Mouse (Mus musculus) MEL (cell line): ENCODE results near the gene Macrod1. TPM values are rescaled to one million over a fixed set of nuclear protein-coding genes. Genes with fewer than 3 reads are reported as not detected.

Experiments used
- DNase-seq: peaks from one replicate; pipeline ENCODE4 v3.0.0; 2011; ENCODE audit warnings: low read depth, low spot score
- H3K27ac ChIP-seq: 2 replicates; pipeline ENCODE4 v1.5.1; 2012; ENCODE audit warnings: low read depth, mild to moderate bottlenecking, control low read depth, low read length, moderate library complexity; ENCODE audit not compliant: control insufficient read depth
- H3K27me3 ChIP-seq, 2 experiments: fragments of 150-350 bp in 1 of 2; sonication (generic) in 1 of 2; 2 replicates each; pipeline ENCODE4 v1.6.1; 2012; ENCODE audit warnings: low read length in 2 of 2, mild to moderate bottlenecking in 2 of 2, improper control_type of control experiment in 1 of 2, moderate library complexity in 1 of 2; ENCODE audit not compliant: insufficient read depth in 2 of 2, control insufficient read depth in 1 of 2
- H3K36me3 ChIP-seq, 2 experiments: 2 replicates each; pipeline ENCODE4 v1.6.1; 2012 to 2014; ENCODE audit warnings: low read length in 2 of 2, improper control_type of control experiment in 1 of 2, inconsistent platforms in 1 of 2, mild to moderate bottlenecking in 1 of 2; ENCODE audit not compliant: insufficient read depth in 2 of 2, control insufficient read depth in 1 of 2
- H3K4me1 ChIP-seq, 2 experiments: fragments of 150-350 bp in 1 of 2; sonication (generic) in 1 of 2; 2 replicates each; pipeline ENCODE4 v1.6.1; 2012; ENCODE audit warnings: low read length in 2 of 2, improper control_type of control experiment in 1 of 2, mild to moderate bottlenecking in 1 of 2; ENCODE audit not compliant: insufficient read depth in 2 of 2, control insufficient read depth in 1 of 2
- H3K4me3 ChIP-seq, 2 experiments: fragments of 150-350 bp in 1 of 2; sonication (generic) in 1 of 2; 2 replicates each; pipeline ENCODE4 v1.5.1; 2012; ENCODE audit warnings: low read depth in 2 of 2, low read length in 2 of 2, mild to moderate bottlenecking in 2 of 2, moderate library complexity in 2 of 2, control low read depth in 1 of 2, improper control_type of control experiment in 1 of 2; ENCODE audit not compliant: control insufficient read depth in 1 of 2, insufficient read depth in 1 of 2
- H3K79me2 ChIP-seq: 2 replicates; pipeline ENCODE4 v1.6.1; 2012; ENCODE audit warnings: mild to moderate bottlenecking, low read length, moderate library complexity; ENCODE audit not compliant: control insufficient read depth, poor library complexity, insufficient read depth
- H3K9ac ChIP-seq: 2 replicates; pipeline ENCODE4 v1.6.1; 2012; ENCODE audit warnings: low read depth, mild to moderate bottlenecking, control low read depth, low read length, moderate library complexity; ENCODE audit not compliant: control insufficient read depth, poor library complexity, severe bottlenecking
- H3K9me3 ChIP-seq: fragments of 150-350 bp; sonication (generic); replicated peaks from 2 replicates; pipeline ENCODE4 v1.6.1; 2012; ENCODE audit warnings: mild to moderate bottlenecking, low read length, improper control_type of control experiment, moderate library complexity; ENCODE audit not compliant: insufficient read depth
- BHLHE40 ChIP-seq: IDR thresholded peaks from 2 replicates; pipeline ENCODE4 v1.6.1; 2012; ENCODE audit warnings: low read depth, mild to moderate bottlenecking, inconsistent platforms, low read length, improper control_type of control experiment, borderline replicate concordance
- CHD1 ChIP-seq: IDR thresholded peaks from 2 replicates; pipeline ENCODE4 v1.6.1; 2012; ENCODE audit warnings: low read depth, mild to moderate bottlenecking, inconsistent platforms, low read length, improper control_type of control experiment
- CHD2 ChIP-seq: IDR thresholded peaks from 2 replicates; pipeline ENCODE4 v1.6.1; 2011; ENCODE audit warnings: low read length, improper control_type of control experiment
- CTCF ChIP-seq, 3 experiments: IDR thresholded peaks in 2 of 3; conservative IDR thresholded peaks in 1 of 3; 2 replicates each; pipeline ENCODE4 v1.5.1; 2011 to 2012; ENCODE audit warnings: low read length in 3 of 3, low read depth in 2 of 3, mild to moderate bottlenecking in 2 of 3, improper control_type of control experiment in 1 of 3, inconsistent platforms in 1 of 3, mixed read lengths in 1 of 3, moderate library complexity in 1 of 3; ENCODE audit not compliant: control insufficient read depth in 1 of 3, insufficient read depth in 1 of 3, poor library complexity in 1 of 3, severe bottlenecking in 1 of 3
- E2F4 ChIP-seq: IDR thresholded peaks from 2 replicates; pipeline ENCODE4 v1.6.1; 2011; ENCODE audit warnings: low read depth, low read length, improper control_type of control experiment, borderline replicate concordance
- ELF1 ChIP-seq: IDR thresholded peaks from 2 replicates; pipeline ENCODE4 v1.6.1; 2014; ENCODE audit warnings: low read depth, mild to moderate bottlenecking, inconsistent platforms, low read length, improper control_type of control experiment, moderate library complexity
- EP300 ChIP-seq, 2 experiments: IDR thresholded peaks; 2 replicates each; pipeline ENCODE4 v1.6.1; 2011; ENCODE audit warnings: improper control_type of control experiment in 2 of 2, low read length in 2 of 2, low read depth in 1 of 2, mild to moderate bottlenecking in 1 of 2
- GATA1 ChIP-seq: IDR thresholded peaks from 2 replicates; pipeline ENCODE4 v1.6.1; 2011; ENCODE audit warnings: low read depth, low read length, improper control_type of control experiment
- HCFC1 ChIP-seq: IDR thresholded peaks from 2 replicates; pipeline ENCODE4 v1.6.1; 2012; ENCODE audit warnings: low read depth, mild to moderate bottlenecking, inconsistent platforms, low read length, improper control_type of control experiment, moderate library complexity
- JUND ChIP-seq: IDR thresholded peaks from 2 replicates; pipeline ENCODE4 v1.6.1; 2011; ENCODE audit warnings: low read depth, mild to moderate bottlenecking, improper control_type of control experiment, low read length
- KAT2A ChIP-seq: conservative IDR thresholded peaks from 2 replicates; pipeline ENCODE4 v1.6.1; 2012; ENCODE audit warnings: low read depth, low read length, improper control_type of control experiment, inconsistent platforms
- MAFK ChIP-seq: IDR thresholded peaks from 2 replicates; pipeline ENCODE4 v1.6.1; 2011; ENCODE audit warnings: low read depth, mild to moderate bottlenecking, low read length, improper control_type of control experiment, borderline replicate concordance
- MAX ChIP-seq: IDR thresholded peaks from 2 replicates; pipeline ENCODE4 v1.6.1; 2011; ENCODE audit warnings: low read length, improper control_type of control experiment
- MAZ ChIP-seq: IDR thresholded peaks from 2 replicates; pipeline ENCODE4 v1.6.1; 2012; ENCODE audit warnings: low read depth, mild to moderate bottlenecking, inconsistent platforms, low read length, improper control_type of control experiment
- MEF2A ChIP-seq: IDR thresholded peaks from 2 replicates; pipeline ENCODE4 v1.6.1; 2014; ENCODE audit warnings: low read depth, mild to moderate bottlenecking, inconsistent platforms, low read length, improper control_type of control experiment; ENCODE audit not compliant: poor library complexity, insufficient replicate concordance, severe bottlenecking; ENCODE audit errors: extremely low read depth
- MXI1 ChIP-seq: IDR thresholded peaks from 2 replicates; pipeline ENCODE4 v1.6.1; 2011; ENCODE audit warnings: mild to moderate bottlenecking, low read depth, low read length, improper control_type of control experiment
- MYB ChIP-seq: IDR thresholded peaks from 2 replicates; pipeline ENCODE4 v1.6.1; 2011; ENCODE audit warnings: mild to moderate bottlenecking, low read depth, low read length, improper control_type of control experiment
- NRF1 ChIP-seq: IDR thresholded peaks from 2 replicates; pipeline ENCODE4 v1.6.1; 2014; ENCODE audit warnings: low read depth, mild to moderate bottlenecking, inconsistent platforms, low read length, improper control_type of control experiment, moderate library complexity; ENCODE audit not compliant: poor library complexity, insufficient read depth, severe bottlenecking
- POLR2A ChIP-seq, 2 experiments: IDR thresholded peaks; 2 replicates each; pipeline ENCODE4 v1.6.1; 2011 to 2012; ENCODE audit warnings: low read length in 2 of 2, mild to moderate bottlenecking in 2 of 2, control low read depth in 1 of 2, improper control_type of control experiment in 1 of 2, low read depth in 1 of 2, moderate library complexity in 1 of 2; ENCODE audit not compliant: control insufficient read depth in 1 of 2, insufficient read depth in 1 of 2, poor library complexity in 1 of 2
- POLR2AphosphoS2 ChIP-seq: IDR thresholded peaks from 2 replicates; pipeline ENCODE4 v1.6.1; 2011; ENCODE audit warnings: low read length, improper control_type of control experiment
- SIN3A ChIP-seq: IDR thresholded peaks from 2 replicates; pipeline ENCODE4 v1.6.1; 2012; ENCODE audit warnings: low read length, improper control_type of control experiment, inconsistent platforms
- SMC3 ChIP-seq: IDR thresholded peaks from 2 replicates; pipeline ENCODE4 v1.6.1; 2011; ENCODE audit warnings: low read depth, low read length, improper control_type of control experiment
- TBP ChIP-seq: IDR thresholded peaks from 2 replicates; pipeline ENCODE4 v1.8.0; 2011; ENCODE audit warnings: low read depth, low read length, improper control_type of control experiment
- TCF12 ChIP-seq: IDR thresholded peaks from 2 replicates; pipeline ENCODE4 v1.6.1; 2014; ENCODE audit warnings: low read depth, mild to moderate bottlenecking, inconsistent platforms, low read length, improper control_type of control experiment, moderate library complexity
- UBTF ChIP-seq: IDR thresholded peaks from 2 replicates; pipeline ENCODE4 v1.6.1; 2012; ENCODE audit warnings: low read depth, mild to moderate bottlenecking, inconsistent platforms, low read length, improper control_type of control experiment, moderate library complexity, borderline replicate concordance; ENCODE audit not compliant: insufficient read depth
- ZC3H11A ChIP-seq: IDR thresholded peaks from 2 replicates; pipeline ENCODE4 v1.6.1; 2012; ENCODE audit warnings: low read depth, mild to moderate bottlenecking, inconsistent platforms, low read length, improper control_type of control experiment
- ZKSCAN1 ChIP-seq: IDR thresholded peaks from 2 replicates; pipeline ENCODE4 v1.6.1; 2012; ENCODE audit warnings: low read depth, mild to moderate bottlenecking, inconsistent platforms, low read length, improper control_type of control experiment, moderate library complexity
- ZMIZ1 ChIP-seq: IDR thresholded peaks from 2 replicates; pipeline ENCODE4 v1.6.1; 2012; ENCODE audit warnings: low read depth, mild to moderate bottlenecking, inconsistent platforms, low read length, improper control_type of control experiment, moderate library complexity
- ZNF384 ChIP-seq: IDR thresholded peaks from 2 replicates; pipeline ENCODE4 v1.6.1; 2012; ENCODE audit warnings: low read depth, mild to moderate bottlenecking, inconsistent platforms, low read length, improper control_type of control experiment
- polyA plus RNA-seq, 2 experiments: library from polyadenylated mRNA; stranded (reverse) in 1 of 2; unstranded in 1 of 2; fragments of >175 nt in 1 of 2; fragments of >200 nt in 1 of 2; gene quantifications; 2 replicates each; pipeline versions ENCODE4 v1.2.1 to v1.2.4; 2012; ENCODE audit warnings: low replicate concordance in 2 of 2, low read depth in 1 of 2; ENCODE audit not compliant: insufficient read length in 2 of 2, insufficient read depth in 1 of 2, missing spikeins in 1 of 2
- total RNA-seq: library from RNA; depleted of rRNA; stranded (reverse); fragments of 300-350 nt; gene quantifications from 2 replicates; pipeline ENCODE4 v1.2.3, GENCODE M21; 2012

Gene Macrod1
- total and polyA plus RNA-seq, 3 experiments = 4.5 to 15.7 TPM; not detected in 1

GRCm38 (mm10) chr19:7205753-7206736 lies 149.4 kb downstream of the Macrod1 start, which contains the start of gene Otub1 (continued):
- TF ChIP-seq MYB (no peak), ZC3H11A (no peak), MAFK (no peak), MAX (peak; percentile 79), GATA1 (no peak), EP300 (IDR thresholded peaks at IDR 0.05; ENCODE audit: low read depth in 1 of 2, low read length in 2 of 2) (peak in 1 of 2 experiments; percentile 47; a peak in 2 of 4 replicates), CTCF (IDR thresholded peaks at IDR 0.05 in 2 of 3, conservative IDR thresholded peaks at IDR 0.05 in 1 of 3; ENCODE audit: control insufficient read depth in 1 of 3, insufficient read depth in 1 of 3, low read depth in 2 of 3, low read length in 3 of 3, poor library complexity in 1 of 3, severe bottlenecking in 1 of 3) (peak in 2 of 3 experiments; percentile 5 to 9; a peak in 1 of 6 replicates), HCFC1 (peak; percentile 89), POLR2AphosphoS2 (no peak; the same call in none of the 2 replicates), KAT2A (peak; percentile 71; the same call in 1 of the 2 replicates), ZKSCAN1 (no peak), JUND (no peak), TCF12 (peak; percentile 66), BHLHE40 (no peak), ZNF384 (no peak), SMC3 (no peak), MAZ (peak; percentile 99)
- TF ChIP-seq, all 39 proteins: peak for 21

- Histone ChIP-seq H3K79me2 (peaks cover 21% of the 10 kb centered on the region), H3K4me1 (peaks cover 2 to 9% of the 10 kb centered on the region in 2 experiments; a peak in 3 of 4 replicates), H3K27me3 (no peaks in the 10 kb centered on the region), H3K9me3 (no peaks in the 10 kb centered on the region), H3K36me3 (peaks cover 3 to 8% of the 10 kb centered on the region in 2 experiments; a peak in 3 of 4 replicates), H3K27ac (no peak overlapping the region), H3K9ac (no peak overlapping the region), H3K4me3 (no peak overlapping the region)
- peak; percentile 38 for DNase-seq
- TF ChIP-seq CHD2 (no peak), MEF2A (no peak), JUND (no peak), E2F4 (no peak), CHD1 (no peak), SIN3A (peak; percentile 29; the same call in 1 of the 2 replicates), TCF12 (no peak), POLR2A (IDR thresholded peaks at IDR 0.05; ENCODE audit: control insufficient read depth in 1 of 2, insufficient read depth in 1 of 2, low read depth in 1 of 2, low read length in 2 of 2, poor library complexity in 1 of 2) (no peak), TBP (no peak), MXI1 (no peak), CTCF (IDR thresholded peaks at IDR 0.05 in 2 of 3, conservative IDR thresholded peaks at IDR 0.05 in 1 of 3; ENCODE audit: control insufficient read depth in 1 of 3, insufficient read depth in 1 of 3, low read depth in 2 of 3, low read length in 3 of 3, poor library complexity in 1 of 3, severe bottlenecking in 1 of 3) (peak in 2 of 3 experiments; percentile 7 to 35; a peak in 2 of 6 replicates), EP300 (IDR thresholded peaks at IDR 0.05; ENCODE audit: low read depth in 1 of 2, low read length in 2 of 2) (no peak), KAT2A (no peak), ZNF384 (peak; percentile 90), ZKSCAN1 (peak; percentile 97), NRF1 (no peak), UBTF (no peak), BHLHE40 (no peak), GATA1 (0 out of 2 replicates have a peak, but pooled peaks have one; percentile 5), ZMIZ1 (no peak), ELF1 (no peak), MAFK (no peak)
Observed at GRCm38 (mm10) chr19:7209907-7210646, 153.5 kb downstream of the Macrod1 start.
